Mouse (Mus musculus) left cerebral cortex, adult 18-20 months (tissue): ENCODE data around the gene Fas. TPM values are rescaled to one million over a fixed set of nuclear protein-coding genes. Genes with fewer than 3 reads are reported as not detected.

ENCODE experiments used
- DNase-seq, 2 experiments: peaks; one replicate each; pipeline ENCODE4 v3.0.0; 2021 to 2022; ENCODE audit warnings: low spot score in 2 of 2, mixed read lengths in 1 of 2
- total RNA-seq, 2 experiments: library from RNA; stranded (reverse); gene quantifications; 2 replicates each; pipeline ENCODE4 v1.2.3; 2021

Gene Fas
- total RNA-seq, 2 experiments from 2014 or later = 1.6 to 1.9 TPM

- DNase-seq = no peak
These were observed 62.9 kb downstream of the Fas start for GRCm38 (mm10) chr19:34353291-34353805.

GRCm38 (mm10) chr19:34362639-34363038 lies 72.2 kb downstream of the Fas start:
- no peak for DNase-seq

DNA sequence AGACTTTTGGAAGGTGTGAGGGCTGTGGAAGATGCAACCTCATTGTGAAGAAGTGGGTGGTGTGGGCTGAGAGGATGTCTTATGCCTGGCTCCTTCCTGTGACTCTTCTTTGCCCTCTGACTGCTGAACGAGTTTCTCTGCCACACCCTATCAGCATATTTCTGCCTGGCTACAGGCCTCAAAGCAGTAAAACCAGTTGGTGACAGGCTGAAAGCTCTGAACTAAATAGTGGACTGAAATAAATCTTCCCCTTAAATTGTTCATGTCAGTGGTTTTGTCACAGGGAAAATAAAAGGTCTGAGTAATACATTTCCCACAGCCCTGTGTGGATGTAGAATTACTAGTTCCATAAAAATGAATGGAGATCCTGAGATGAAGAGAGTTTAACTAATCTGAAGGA lies 79.1 kb downstream of the Fas start:
- no peak for DNase-seq

DNA sequence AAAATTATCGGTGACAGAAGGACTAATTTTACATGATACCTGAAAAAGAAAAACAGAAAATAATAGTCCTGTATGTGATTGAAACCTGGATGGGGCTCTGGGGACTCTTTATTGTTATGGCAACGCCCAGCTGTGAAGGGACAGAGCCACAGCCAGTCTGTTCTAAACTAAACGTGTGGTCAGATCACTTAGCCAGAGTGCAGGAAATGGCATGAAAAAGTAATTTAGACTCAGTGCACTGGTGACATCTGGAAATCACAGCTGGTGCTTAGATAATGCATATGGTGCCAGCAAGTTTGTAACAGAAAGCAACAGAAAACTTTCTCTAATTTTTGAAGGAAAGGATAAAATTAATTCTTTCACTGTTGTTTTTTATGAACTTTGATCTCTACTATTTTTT lies 79.9 kb downstream of the Fas start:
- DNase-seq = no peak

Other genes starting within 250 kb of the Fas start
- gene Lipn, start 223.3 kb upstream of the Fas start, total RNA-seq = not detected
- not detected for gene Lipm, start 189.7 kb upstream of the Fas start, total RNA-seq
- gene Ankrd22, start 124.6 kb upstream of the Fas start, total RNA-seq = under 1 TPM in 1 of 2 experiments, not detected in 1; 0.60 TPM
- 10 to 100 TPM; 22.5 to 23.4 TPM for gene Stambpl1, start 98.4 kb upstream of the Fas start, total RNA-seq
- gene Acta2, start 35.1 kb upstream of the Fas start, total RNA-seq = 10 to 100 TPM; 11.2 to 15.1 TPM
- gene Ch25h, start 184.5 kb downstream of the Fas start, total RNA-seq = under 1 TPM; 0.23 to 0.44 TPM
- 10 to 100 TPM; 17.1 to 18.5 TPM for gene Lipa, start 236.8 kb downstream of the Fas start, total RNA-seq